Mouse (Mus musculus): Measurements from ENCODE around the gene Trp53.
"Not testable (repeated sequence)": the region's sequence is repeated elsewhere in the genome, so short reads cannot be mapped to it uniquely, and the experiment has no call there.

The Trp53 gene

DNA sequence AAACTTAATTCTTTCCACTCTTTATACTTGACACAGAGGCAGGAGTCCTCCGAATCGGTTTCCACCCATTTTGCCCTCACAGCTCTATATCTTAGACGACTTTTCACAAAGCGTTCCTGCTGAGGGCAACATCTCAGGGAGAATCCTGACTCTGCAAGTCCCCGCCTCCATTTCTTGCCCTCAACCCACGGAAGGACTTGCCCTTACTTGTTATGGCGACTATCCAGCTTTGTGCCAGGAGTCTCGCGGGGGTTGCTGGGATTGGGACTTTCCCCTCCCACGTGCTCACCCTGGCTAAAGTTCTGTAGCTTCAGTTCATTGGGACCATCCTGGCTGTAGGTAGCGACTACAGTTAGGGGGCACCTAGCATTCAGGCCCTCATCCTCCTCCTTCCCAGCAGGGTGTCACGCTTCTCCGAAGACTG is at the start of gene Trp53, which contains the start of gene Wrap53:
TSS of gene Trp53 (plus strand) at position 269 of the 424 bp plus-strand sequence.
TSS of gene Wrap53 (minus strand) at position 165 of the 424 bp plus-strand sequence.
- peak; percentile 90 for DNase-seq

DNA sequence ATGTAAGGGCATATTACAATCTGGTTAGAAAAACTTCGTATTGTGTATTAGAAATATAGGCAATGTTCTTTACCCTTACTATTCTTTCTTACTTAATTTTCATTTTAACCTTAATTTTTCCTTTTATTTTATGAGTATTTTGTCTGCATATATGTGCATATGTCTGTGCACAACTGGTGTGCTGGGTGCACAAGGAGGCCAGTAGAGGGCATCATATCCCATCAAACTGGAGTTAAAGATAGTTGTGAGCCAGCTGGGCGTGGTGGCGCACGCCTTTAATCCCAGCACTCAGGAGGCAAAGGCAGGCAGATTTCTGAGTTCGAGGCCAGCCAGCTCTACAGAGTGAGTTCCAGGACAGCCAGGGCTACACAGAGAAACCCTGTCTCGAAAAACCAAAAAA is 49.4 kb upstream of the Trp53 start:
- not testable (repeated sequence) for DNase-seq

DNA sequence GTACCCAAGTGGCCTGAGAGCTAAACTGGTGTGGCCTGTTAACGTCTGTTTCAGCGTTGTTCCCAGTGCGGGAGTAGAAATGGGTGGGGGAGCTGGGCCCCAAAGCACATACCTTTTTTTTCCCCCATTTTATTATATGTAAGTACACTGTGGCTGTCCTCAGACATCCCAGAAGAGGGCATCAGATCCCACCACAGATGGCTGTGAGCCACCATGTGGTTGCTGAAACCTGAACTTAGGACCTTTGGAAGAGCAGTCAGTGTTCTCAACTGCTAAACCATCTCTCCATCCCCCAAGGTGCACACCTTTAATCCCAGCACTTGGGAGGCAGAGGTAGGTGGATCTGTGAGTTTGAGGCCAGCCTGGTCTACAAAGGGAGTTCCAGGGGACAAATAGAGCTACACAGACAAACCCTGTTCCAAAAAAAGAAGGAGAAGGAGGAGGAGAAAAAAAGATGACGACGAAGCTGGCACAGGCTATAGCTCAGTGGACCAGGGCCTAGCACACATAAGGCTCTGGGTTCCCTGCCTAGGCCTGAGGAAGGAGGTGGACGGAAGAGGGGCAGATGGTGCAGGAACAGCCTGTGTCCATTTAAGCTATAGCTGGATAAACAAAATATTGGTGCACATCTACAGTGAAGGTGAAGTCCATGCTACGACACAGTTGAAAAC is 47.5 kb upstream of the Trp53 start:
- DNase-seq: no peak

DNA sequence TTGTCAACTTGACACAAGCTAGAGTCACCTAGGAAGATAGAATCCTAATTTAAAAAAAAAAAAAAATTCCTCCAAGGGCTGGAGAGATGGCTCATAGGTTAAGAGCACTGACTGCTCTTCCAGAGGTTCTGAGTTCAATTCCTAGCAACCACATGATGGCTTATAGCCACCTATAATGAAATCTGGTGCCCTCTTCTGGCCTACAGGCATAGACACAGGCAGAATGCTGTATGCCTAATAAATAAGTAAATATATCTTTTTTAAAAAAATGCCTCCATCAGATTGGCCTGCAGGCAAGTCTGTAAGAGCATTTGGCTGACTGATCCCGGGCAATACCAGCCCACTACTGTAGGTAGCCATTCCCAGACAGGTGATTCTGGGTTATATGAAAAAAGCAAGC is 45.2 kb upstream of the Trp53 start:
- no peak for DNase-seq

GRCm38 (mm10) chr11:69540700-69541099 is 39.5 kb upstream of the Trp53 start:
- DNase-seq: no peak

DNA sequence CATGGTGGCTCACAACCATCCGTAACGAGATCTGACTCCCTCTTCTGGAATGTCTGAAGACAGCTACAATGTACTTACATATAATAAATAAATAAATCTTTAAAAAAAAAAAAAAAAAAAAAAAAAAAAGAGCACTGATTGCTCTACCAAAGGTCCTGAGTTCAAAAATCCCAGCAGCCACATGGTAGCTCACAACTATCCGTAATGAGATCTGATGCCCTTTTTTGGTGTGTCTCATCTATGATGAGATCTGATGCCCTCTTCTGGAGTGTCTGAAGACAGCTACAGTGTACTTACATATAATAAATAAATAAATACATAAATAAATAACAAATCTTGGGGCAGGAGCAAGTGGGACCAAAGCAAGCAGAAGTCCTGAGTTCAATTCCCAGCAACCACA is 38.4 kb upstream of the Trp53 start:
- not testable (repeated sequence) for DNase-seq

DNA sequence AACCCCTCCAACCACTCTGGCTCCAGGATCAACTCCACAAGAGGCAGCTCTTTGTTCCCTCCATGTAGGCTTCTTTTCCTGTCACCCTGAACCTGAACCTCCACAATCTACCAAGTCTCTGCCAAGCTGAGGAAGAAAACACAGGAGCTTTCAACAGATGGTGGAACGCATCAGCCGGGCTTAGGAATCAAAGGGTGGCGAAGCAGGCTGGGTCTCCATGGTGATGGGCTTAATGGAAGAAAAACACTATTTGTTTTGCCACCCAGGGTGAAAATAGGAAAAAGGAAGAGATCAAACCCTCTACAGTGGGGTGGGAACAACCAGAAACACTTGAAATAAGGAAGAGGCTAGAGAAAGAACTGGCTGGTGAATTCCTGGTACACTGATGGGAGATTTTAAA is 36.6 kb upstream of the Trp53 start:
- DNase-seq: no peak

DNA sequence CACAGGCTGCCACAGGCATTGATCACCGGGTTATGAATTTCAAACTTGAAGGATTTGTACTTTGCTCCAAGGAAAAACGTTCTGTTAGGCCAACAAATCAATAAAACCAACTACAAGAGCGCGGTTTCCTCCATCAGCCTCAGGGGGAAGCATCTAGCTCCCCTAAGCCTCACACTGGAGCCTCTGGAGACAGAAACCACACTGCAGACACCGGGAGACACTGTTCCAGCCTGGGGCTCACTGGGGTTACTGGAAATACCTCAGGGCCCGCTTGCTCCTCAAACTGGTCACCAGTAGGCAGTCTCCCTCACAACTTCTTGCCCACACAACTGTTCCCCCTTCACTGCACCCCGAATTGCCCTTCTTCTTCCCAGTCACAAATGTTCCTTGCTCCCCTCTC is 34.2 kb upstream of the Trp53 start:
- no peak for DNase-seq

DNA sequence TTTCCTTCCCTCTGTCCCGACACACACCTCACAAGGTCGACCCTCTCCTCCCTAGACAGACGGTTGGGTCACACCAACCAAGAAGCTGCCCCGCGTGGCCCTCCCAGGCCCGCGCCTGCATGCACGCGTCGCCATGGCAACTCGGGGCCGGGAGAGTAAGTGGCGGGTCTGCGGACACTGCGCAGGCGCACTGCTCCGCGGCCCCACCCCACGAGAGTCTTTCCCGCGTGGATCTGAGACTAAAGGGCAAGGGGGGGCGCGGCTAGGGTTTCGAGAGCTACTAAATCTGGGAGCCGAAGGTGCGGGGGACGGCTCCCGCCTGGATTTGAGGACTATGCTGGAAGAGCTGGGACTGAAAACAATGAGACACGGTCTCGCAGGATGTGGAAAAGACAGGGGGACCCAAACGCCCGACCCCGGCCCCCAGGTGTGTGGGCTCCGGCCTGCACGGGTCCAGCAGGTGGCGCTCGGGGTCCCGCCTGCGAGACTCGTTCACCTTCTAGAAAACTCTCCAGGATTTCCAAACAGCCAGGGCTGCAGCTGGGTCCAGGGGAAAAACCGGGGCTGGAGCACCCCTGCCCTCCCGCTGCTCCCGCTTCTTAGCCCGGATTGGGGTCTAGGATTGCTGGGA is 33.6 kb upstream of the Trp53 start:
- peak; percentile 83 for DNase-seq

DNA sequence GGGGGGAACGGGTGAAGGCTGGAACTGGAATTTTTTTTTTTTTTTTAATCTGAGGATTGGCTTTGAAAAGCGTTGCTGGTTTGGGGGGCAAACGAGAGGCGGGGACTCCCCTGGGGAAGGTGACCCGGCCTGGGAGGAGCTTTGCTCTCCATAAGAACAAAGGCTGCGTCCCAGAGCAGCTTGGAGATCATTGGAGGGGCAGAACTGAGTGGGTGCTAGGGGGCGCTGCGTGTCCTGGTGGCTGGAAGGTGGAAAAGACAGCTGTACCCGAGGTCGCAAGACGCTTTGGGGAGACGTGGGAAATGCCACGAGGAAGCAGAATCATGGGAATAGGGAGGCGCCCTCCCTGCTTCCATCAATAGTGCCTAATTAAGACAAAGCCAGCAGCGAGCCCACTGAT is 33.1 kb upstream of the Trp53 start:
- peak; percentile 60 for DNase-seq

GRCm38 (mm10) chr11:69549060-69549656 is 31.0 kb upstream of the Trp53 start, which contains the start of gene Dnah2:
Gene Dnah2 (minus strand): TSS chr11:69549110.
- DNase-seq: no peak

DNA sequence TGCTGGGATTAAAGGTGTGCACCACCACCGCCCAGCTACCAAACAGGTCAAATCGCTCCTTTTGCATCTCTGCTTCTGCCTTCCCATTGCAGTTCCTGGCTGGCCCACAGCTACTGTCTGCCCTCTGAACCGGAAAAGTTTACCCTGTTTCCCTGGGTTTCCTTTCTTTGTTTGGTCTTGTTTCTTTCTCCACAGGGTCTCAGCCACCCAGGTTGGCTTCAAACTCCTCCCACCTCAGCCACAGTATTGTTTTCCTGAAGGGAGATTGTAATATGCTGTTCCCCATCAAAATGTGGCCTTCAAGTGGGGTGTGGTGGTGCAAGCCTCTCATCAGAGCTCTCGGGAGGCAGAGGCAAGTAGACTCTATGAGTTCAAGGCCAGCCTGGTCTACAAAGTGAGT is 28.8 kb upstream of the Trp53 start:
- DNase-seq: no peak

DNA sequence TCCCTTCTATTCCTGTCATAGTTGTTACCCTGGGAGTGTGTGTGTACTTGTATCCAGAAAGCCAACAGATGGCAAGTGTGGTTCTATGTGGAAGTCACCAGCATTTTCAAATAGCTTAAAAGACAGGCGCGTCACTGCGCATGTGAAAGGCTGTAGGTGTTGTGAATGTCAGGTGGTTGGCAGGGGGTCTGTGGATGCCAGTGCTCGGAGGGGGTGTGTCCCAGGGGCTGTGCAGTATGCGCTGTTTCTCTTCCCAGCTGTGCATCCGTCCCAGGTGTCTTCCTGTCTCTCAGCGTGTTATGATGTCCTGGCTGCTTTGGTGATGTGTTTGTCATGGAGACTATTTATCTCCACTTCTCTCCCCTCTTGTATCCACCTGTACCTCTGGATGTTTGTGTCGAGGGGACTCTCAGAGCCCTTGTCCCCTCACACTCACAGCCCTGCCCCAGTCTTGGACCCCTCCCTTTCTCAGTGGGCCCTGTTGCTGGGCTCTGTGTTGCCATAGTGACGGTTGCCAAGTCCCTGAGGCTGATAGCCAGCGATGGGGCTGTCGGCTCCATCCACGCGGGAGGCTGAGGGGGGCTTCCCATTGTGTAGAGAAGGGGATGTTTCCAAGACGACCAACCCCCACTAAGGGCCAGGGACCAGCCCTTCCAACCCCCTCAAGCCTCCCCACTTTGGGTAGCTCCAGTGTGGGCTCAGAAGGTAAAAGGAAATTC is 27.4 kb upstream of the Trp53 start:
- DNase-seq: peak; percentile 43

DNA sequence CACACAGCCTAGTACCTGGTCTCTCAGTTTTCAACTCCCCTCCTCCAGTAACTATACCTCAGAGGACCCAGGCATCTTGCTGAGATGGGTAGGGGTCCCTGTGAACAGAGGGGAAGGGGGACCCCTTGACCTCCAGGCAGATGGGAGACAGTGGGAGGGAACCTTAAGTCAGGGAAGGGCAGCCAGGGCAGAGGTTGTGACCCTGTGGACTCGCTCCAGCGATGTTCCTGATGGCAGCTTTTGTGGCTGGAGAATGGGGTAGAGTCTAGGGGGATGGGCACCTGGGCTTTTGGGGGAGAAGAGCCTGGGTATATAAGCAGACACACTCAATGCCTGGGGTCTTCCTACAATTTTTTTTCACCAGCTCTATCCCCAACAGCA is 26.8 kb upstream of the Trp53 start:
- no peak for DNase-seq

GRCm38 (mm10) chr11:69554539-69555140 is 25.5 kb upstream of the Trp53 start:
- no peak for DNase-seq

DNA sequence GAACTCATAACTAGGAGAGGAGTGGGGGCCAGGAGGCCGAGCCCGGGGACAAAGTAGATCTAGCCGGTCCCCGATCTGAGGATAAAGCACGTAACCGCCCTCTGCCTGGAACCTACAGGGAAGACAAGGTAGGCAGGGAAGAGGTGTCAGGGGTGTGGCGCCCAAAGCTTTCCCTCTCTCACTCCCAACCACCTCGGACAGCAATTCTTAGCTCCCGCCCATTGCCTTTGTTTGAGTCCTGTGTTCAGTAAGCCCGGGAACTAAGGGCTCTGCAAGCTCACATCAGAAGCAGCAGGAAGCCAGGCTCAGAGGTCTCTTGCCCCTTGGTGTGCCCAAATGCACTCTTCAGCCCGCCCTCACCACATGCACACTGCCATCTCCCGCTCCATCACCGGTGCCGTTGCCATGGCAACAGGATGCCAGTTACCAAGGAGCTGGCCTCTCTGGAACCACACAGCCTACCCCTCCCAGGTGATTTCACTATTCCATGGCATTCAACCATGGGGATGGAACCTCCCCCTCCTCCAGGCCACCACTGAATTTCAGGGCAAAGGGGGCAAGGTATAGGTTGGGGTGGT is 22.7 kb upstream of the Trp53 start:
- DNase-seq: no peak

- no peak for DNase-seq
Observed at GRCm38 (mm10) chr11:69558756-69559155, 21.4 kb upstream of the Trp53 start.

DNA sequence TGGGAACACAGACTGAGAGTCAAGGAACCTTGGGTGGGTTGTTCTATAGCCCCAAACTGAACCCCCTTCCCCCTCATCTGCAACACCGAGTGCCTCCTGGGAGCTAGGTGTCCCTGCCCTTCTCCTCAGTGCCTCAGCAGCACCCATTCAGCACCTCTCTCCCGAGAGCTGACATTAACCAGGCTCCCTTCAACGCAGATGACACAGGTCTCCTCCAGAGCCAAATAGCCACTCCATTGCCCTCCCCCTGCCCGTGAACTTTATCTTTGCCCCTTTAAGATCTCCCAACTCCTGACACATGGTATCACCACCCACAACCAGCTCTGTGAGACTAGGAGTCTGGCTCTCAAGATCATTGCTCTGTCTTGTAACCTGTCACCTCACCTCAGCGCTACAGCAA is 21.0 kb upstream of the Trp53 start:
- DNase-seq: no peak

DNA sequence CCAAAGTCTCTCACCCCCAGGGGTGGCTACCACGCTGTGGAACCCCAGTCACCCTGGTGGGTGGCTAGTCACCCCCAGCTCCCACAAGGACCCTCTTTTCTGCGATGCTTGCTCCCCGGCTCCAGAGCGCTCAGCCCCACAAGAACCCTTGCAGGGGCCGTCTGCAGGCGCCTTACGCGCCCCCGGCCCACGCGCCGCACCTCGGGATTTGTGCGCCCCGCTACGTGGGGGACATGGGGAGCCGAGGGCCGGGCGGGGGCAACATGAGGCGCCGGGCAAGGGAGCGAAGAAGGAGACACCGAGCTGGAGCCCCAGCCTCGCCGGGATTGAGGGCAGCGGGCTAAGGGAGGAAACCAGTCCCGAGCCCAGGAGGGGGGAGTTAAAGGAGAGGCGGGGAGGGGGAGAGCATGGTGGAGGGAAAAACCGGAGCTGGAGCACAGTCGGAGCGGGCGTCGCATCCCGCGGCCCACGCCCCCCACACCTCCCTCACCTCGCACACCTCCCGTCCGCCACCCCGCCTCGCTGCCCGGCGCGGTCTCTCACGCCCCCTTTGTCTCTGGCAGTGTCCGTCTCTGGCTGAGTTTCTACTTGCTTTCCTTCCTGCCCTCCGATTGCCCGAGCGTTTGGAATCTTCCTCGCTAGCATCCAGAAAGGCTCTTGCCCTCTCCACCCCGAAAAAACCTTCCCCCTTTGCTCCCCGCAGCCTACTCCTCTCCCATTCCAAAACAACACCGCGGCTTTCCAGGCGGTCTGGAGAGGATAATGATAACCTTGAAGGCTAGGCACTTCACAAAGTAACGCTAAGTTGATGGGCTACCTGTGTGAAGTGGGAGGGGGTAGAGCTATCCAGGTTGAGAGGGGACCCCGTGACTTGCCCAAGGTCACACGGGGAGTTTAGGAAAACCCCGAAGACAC is 20.1 kb upstream of the Trp53 start, which contains the start of gene Efnb3:
TSS of gene Efnb3 (minus strand) at position 355 of the 915 bp plus-strand sequence.
- DNase-seq: no peak

GRCm38 (mm10) chr11:69560896-69561854 is 19.0 kb upstream of the Trp53 start:
- DNase-seq: no peak
